Mouse (Mus musculus): ENCODE data around the gene Gpam. TPM values are rescaled to one million over a fixed set of nuclear protein-coding genes. Genes with fewer than 3 reads are reported as not detected.

The Gpam gene
- polyA plus RNA-seq, 1 experiment from 2014 or later: 24.6 TPM

DNA sequence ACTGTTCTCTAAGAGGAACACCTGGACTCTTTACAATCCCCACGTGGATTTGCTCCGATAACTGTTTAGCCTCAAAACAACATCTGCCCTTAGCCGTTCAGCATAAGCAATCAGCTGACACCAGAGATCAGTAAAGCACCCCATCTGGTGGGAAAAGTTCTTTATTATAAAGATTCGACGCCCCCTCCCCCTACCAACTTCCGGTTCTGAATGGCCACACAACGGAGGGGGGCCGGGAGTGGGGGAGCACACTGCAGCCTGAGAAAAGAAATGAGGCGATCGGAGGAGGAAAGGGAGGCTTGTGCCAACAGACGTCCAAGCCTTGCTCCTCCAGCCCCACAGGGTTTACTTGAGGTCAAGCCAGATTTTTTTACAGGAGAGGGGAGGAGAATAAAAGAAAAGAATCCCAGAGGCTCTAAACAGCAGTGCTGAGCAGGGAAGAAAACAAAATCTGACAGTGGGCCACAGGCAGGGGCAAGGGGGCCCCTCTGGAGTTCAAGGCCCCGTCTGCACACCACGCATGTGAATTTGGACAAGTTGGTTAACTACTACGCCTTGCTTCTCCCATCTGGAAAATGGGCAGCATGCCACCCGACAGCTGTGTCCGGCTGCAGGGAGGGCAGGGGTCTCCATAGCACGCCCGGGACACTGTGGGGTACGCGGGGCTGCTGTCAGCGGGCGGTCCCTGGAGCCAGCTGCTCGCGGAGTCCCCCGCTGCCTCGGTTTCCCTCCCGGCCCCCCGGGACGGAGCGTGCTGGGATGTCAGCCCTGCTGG lies 28.4 kb downstream of the Gpam start:
- Histone ChIP-seq H3K9ac (peak overlapping the region; percentile 91), H3K9me3 (no peaks in the 10 kb centered on the region), H3K4me1 (peaks cover 26% of the 10 kb centered on the region), H3K36me3 (replicated peaks) (peaks cover 3% of the 10 kb centered on the region; the same call in 1 of the 2 replicates), H3K4me2 (peak overlapping the region; percentile 96), H3K27ac (peak overlapping the region; percentile 90), H3K27me3 (replicated peaks) (no peaks in the 10 kb centered on the region), H3K4me3 (peak overlapping the region; percentile 96)
- 0% methylated on average over 30 of the region's 30 CpGs for WGBS
- ATAC-seq (replicated peaks): peak; percentile 65

DNA sequence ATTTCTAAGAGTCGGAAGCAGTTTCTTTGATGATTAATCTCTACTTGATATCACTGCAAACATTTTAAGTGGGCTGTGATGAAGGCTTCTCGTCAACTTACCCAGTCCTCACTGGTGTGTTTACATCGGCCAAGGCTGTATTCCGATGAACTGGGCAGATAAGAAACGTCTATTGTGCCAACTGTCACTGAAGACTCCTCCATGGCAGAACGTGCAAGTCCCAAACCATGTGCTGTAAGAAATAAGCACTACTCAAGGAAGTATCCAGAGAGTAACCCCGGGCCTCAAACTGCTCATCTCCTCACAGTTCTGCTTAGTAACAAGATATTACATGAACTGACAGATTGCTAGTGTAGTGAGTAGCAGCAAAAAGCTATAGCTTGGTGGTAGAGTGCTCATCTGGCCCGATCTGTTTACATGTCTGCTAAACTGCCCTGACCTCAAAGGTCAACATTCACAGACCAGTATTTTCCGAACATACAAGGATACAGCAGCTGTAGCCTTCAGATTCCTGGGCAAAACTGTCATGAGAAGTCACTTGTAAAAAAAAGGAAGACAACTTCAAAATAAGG lies 29.6 kb downstream of the Gpam start:
- peaks cover 11% of the 10 kb centered on the region; the same call in 1 of the 2 replicates for H3K36me3 ChIP-seq (replicated peaks)
- ATAC-seq (replicated peaks): no peak
- WGBS: 71% methylated on average over 9 of the region's 9 CpGs
- H3K27me3 ChIP-seq (replicated peaks): no peaks in the 10 kb centered on the region
- no peak overlapping the region for H3K9ac ChIP-seq
- H3K4me2 ChIP-seq: no peak overlapping the region
- no peaks in the 10 kb centered on the region for H3K9me3 ChIP-seq
- no peak overlapping the region for H3K27ac ChIP-seq
- H3K4me3 ChIP-seq: no peak overlapping the region
- H3K4me1 ChIP-seq: peaks cover 17% of the 10 kb centered on the region

DNA sequence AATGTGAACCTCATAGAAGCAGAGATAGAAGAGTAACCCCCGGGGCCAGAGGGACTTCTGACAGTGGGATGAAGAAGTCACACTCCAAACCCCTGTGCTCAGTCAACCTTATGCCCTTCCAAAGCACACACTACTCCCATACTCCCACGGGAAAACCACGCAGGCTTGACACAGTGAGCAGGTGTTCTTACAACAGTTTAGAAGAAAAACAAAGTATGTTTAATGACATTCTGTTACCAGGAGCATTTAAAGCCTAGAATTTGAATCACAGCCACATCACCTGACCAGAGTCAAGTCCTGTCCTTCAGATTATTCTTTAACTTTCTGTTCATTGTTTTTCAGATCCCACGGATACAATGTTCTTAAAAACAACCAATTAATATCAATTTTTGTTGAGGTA lies 30.4 kb downstream of the Gpam start:
- Histone ChIP-seq H3K9me3 (no peaks in the 10 kb centered on the region), H3K27me3 (replicated peaks) (no peaks in the 10 kb centered on the region), H3K9ac (no peak overlapping the region), H3K4me1 (peaks cover 17% of the 10 kb centered on the region), H3K36me3 (replicated peaks) (peaks cover 11% of the 10 kb centered on the region; the same call in 1 of the 2 replicates), H3K27ac (no peak overlapping the region), H3K4me3 (no peak overlapping the region), H3K4me2 (no peak overlapping the region)
- ATAC-seq (replicated peaks): no peak
- 76% methylated on average over 4 of the region's 4 CpGs for WGBS

DNA sequence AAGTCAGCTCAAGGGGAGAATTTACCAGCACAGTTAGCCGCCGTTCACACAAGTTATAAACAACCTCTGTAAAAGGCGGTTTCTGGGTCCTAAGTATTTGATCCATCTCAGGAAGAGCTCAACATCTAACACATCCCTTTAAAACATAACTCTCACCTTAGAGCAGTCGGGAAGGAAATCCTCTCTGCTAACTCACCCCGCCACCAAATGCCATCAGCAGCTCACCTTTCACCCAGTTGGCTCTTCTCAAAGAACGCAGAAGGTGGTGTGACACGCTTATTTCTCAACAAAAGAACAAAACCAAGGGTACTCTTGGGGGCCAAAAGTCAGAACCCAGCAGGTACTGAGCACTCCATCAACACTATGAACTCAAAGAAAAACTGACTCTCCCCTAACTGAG lies 31.5 kb downstream of the Gpam start:
- no peak overlapping the region for H3K4me2 ChIP-seq
- no peaks in the 10 kb centered on the region for H3K9me3 ChIP-seq
- no peaks in the 10 kb centered on the region for H3K27me3 ChIP-seq (replicated peaks)
- H3K9ac ChIP-seq: no peak overlapping the region
- WGBS: 77% methylated on average over 7 of the region's 7 CpGs
- ATAC-seq (replicated peaks): no peak
- peaks cover 11% of the 10 kb centered on the region; the same call in 1 of the 2 replicates for H3K36me3 ChIP-seq (replicated peaks)
- H3K27ac ChIP-seq: no peak overlapping the region
- H3K4me3 ChIP-seq: no peak overlapping the region
- H3K4me1 ChIP-seq: peaks cover 17% of the 10 kb centered on the region

DNA sequence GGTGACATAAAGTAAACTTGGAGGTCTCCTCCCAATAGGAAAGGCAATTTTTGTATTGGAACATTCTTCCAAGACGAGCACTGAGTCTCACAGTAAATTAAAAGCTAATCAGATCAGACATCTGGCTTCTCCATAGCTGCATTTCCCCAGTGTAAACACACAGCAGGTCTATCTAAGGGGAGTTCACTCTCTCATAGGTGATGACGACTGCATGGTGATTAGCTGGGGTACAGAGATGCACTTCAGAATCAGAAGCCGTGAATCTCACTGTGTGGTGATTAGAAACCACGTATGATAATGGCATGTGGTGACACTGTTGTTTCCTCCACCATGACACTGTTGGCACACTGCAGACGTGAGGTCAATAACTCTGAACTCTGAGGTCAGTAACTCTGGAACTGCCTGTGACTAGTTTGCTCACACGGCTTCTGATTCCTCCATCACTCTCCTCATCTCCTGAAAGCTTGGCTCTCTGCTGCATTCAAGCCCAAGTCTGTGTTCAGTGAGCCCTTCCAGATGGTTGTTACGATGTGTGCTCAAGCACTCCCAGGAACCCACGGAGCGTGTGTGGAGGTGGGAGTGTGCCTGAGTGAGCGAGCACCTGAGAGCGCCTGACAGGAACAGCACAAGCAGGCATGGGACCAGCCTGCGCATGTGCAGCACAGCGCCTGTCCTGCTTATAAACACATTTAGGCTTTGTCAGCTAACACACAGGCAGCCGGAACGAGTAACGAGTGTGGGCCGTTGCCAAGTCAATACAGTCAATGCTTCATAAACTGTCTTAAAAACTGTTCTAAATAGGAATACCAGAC lies 35.2 kb downstream of the Gpam start:
- 89% methylated on average over 17 of the region's 17 CpGs for WGBS
- Histone ChIP-seq H3K4me1 (no peaks in the 10 kb centered on the region), H3K27ac (no peak overlapping the region), H3K4me2 (no peak overlapping the region), H3K27me3 (replicated peaks) (no peaks in the 10 kb centered on the region), H3K36me3 (replicated peaks) (peaks cover 28% of the 10 kb centered on the region; the same call in 1 of the 2 replicates), H3K9ac (no peak overlapping the region), H3K9me3 (no peaks in the 10 kb centered on the region), H3K4me3 (no peak overlapping the region)
- ATAC-seq (replicated peaks): no peak

DNA sequence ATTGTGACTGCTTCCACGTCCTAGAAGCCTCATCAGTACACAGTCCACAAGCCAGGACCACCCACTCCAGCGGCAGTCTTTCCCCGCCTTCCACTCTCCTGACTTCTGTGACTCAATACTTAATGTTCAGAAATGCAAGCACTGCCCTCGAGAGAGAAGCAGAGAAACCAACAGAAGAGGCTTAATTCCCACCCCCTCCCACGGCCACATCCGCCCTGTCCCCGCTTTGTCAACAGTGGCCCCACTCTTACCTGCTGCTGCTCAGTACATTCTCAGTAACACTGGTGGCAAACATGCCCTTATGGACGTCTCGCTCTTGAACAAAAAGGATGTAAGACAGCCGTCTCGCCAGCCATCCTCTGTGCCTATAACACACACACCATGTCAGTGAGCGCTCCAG lies 36.2 kb downstream of the Gpam start:
- peaks cover 35% of the 10 kb centered on the region; the same call in 1 of the 2 replicates for H3K36me3 ChIP-seq (replicated peaks)
- WGBS: 89% methylated on average over 12 of the region's 12 CpGs
- H3K4me2 ChIP-seq: no peak overlapping the region
- H3K4me3 ChIP-seq: no peak overlapping the region
- no peak overlapping the region for H3K27ac ChIP-seq
- no peaks in the 10 kb centered on the region for H3K4me1 ChIP-seq
- H3K9ac ChIP-seq: no peak overlapping the region
- H3K27me3 ChIP-seq (replicated peaks): no peaks in the 10 kb centered on the region
- H3K9me3 ChIP-seq: no peaks in the 10 kb centered on the region
- no peak for ATAC-seq (replicated peaks)

DNA sequence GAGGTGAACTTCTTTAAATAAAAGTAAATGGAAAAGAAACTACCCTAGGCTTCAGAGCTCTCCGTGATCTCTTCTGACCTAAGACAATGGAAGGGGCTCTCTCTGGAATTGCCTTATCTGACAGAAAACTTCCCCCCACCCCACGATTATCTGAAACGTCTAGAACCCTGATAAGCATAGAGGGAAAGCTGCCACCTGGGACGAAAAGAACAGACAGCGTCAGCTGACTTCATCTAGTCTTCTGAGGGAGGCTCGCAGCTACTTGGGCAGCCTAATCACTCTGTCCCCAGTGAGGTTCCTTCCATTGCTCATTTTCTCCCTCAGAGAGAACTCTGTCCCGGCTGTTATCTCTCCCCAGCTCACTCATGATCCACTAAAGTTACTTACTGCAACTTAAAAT lies 36.9 kb downstream of the Gpam start:
- no peak for ATAC-seq (replicated peaks)
- Histone ChIP-seq H3K27me3 (replicated peaks) (no peaks in the 10 kb centered on the region), H3K36me3 (replicated peaks) (peaks cover 38% of the 10 kb centered on the region; the same call in 1 of the 2 replicates), H3K4me2 (no peak overlapping the region), H3K9ac (no peak overlapping the region), H3K27ac (no peak overlapping the region), H3K4me1 (no peaks in the 10 kb centered on the region), H3K9me3 (no peaks in the 10 kb centered on the region), H3K4me3 (no peak overlapping the region)
- WGBS: 87% methylated on average over 7 of the region's 7 CpGs

DNA sequence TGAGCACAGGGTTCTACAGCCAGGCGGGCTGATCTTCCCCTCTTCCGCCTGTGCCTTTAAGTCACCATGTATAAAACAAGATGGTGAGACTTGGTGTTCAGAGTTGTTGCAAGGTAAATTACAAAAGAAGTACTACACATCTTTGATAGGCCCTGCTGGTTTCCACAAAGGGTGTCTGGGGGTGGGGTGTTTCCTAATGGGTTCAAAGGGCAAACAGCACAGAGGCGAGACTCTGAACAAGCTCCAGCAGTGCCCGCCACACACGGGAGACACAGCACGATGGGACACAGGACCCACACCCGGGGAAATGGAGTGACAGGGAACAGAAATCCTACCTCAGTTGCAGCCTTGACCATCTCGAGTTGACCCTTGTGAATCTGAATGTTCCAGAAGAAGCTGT lies 39.3 kb downstream of the Gpam start:
- Histone ChIP-seq H3K9ac (no peak overlapping the region), H3K36me3 (replicated peaks) (peaks cover 45% of the 10 kb centered on the region), H3K4me2 (no peak overlapping the region), H3K27me3 (replicated peaks) (no peaks in the 10 kb centered on the region), H3K4me3 (no peak overlapping the region), H3K9me3 (no peaks in the 10 kb centered on the region), H3K27ac (no peak overlapping the region), H3K4me1 (no peaks in the 10 kb centered on the region)
- 87% methylated on average over 8 of the region's 8 CpGs for WGBS
- ATAC-seq (replicated peaks): no peak

DNA sequence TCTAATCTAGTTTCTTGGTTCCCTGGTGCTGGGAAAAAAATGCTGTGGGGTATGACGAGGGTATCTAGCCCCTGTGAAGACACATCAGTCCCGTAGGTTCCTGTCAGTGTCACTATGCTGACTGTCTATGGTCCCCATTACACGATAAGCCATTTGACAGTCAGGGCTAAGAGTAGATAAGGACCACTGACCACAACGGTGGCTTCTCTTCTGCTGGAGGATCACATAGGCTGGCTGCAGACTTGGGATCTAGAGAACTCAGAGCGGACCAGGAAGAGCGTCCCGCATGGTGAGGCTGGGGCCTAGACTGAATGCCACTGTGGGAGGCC lies 41.2 kb downstream of the Gpam start:
- peaks cover 57% of the 10 kb centered on the region for H3K36me3 ChIP-seq (replicated peaks)
- ATAC-seq (replicated peaks): no peak
- whole genome bisulfite sequencing: 94% methylated on average over 7 of the region's 7 CpGs
- H3K4me2 ChIP-seq: no peak overlapping the region
- no peak overlapping the region for H3K27ac ChIP-seq
- H3K9me3 ChIP-seq: no peaks in the 10 kb centered on the region
- no peak overlapping the region for H3K9ac ChIP-seq
- no peaks in the 10 kb centered on the region for H3K4me1 ChIP-seq
- H3K27me3 ChIP-seq (replicated peaks): no peaks in the 10 kb centered on the region
- H3K4me3 ChIP-seq: no peak overlapping the region

DNA sequence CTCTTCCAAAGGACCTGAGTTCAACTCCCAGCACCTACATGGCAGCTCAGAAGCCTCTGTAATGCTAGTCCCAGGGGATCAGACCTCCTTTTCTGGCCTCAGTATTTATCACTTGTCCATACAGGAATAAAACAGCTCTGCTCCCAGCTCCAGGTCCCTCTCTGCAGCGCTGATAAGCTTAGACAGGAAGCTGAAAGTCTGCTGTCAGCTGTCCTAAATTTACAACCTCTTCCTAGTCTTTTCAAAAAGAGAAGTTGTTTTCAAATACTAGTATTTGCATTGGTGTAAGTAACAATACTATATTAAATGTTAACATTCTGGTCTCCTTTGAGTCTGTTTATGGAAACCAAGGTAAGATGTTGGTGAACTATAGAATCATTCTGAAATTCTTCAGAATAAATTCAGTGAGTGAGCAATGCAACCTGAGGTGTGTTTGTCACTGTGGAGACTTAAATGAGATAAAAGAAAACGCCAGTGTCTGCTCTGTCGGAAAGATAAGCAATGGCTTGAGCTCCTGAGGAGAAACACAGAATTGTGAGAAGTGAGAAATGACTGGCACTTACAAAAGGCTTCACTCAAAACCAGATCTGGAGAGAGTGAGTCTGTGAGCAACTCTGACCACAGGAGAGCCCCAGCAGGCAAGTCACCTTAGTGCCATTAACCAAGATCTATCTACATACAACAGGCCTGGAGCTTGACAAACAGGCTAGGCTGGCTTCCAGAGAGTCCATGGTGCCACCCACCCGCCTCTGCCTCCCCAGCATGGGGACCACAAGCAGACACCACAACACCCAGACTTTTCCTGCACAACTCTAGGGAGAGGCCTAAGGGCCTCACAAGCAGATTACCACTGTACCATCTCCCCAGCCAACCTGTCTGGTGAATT lies 41.8 kb downstream of the Gpam start:
- H3K4me3 ChIP-seq: no peak overlapping the region
- H3K9ac ChIP-seq: no peak overlapping the region
- H3K27me3 ChIP-seq (replicated peaks): no peaks in the 10 kb centered on the region
- no peaks in the 10 kb centered on the region for H3K9me3 ChIP-seq
- H3K36me3 ChIP-seq (replicated peaks): peaks cover 59% of the 10 kb centered on the region
- 91% methylated on average over 4 of the region's 4 CpGs for WGBS
- H3K4me1 ChIP-seq: no peaks in the 10 kb centered on the region
- H3K27ac ChIP-seq: no peak overlapping the region
- H3K4me2 ChIP-seq: no peak overlapping the region
- no peak for ATAC-seq (replicated peaks)

DNA sequence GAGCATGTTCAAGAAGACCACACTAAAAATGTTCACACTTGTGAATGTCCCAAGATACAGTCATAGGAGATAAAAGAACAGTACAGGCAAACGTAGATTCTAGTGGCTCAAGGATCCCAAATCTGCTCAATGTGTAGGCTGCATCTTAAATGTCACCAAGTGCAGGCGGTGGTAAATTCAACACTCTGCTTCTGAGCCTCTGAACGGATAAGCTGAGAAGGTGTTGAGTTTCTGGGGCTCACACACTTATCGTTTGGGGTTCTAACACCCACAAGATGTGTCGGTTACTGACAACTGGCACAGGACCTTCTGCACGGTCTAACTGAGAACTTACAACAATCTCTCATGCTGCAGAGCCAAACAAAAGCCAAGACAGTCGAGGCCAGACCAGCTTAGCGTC lies 50.2 kb downstream of the Gpam start:
- Histone ChIP-seq H3K9ac (no peak overlapping the region), H3K4me3 (no peak overlapping the region), H3K36me3 (replicated peaks) (peaks cover 67% of the 10 kb centered on the region), H3K9me3 (no peaks in the 10 kb centered on the region), H3K27me3 (replicated peaks) (no peaks in the 10 kb centered on the region), H3K4me1 (no peaks in the 10 kb centered on the region), H3K4me2 (no peak overlapping the region), H3K27ac (no peak overlapping the region)
- WGBS: 45% methylated on average over 8 of the region's 8 CpGs
- no peak for ATAC-seq (replicated peaks)

DNA sequence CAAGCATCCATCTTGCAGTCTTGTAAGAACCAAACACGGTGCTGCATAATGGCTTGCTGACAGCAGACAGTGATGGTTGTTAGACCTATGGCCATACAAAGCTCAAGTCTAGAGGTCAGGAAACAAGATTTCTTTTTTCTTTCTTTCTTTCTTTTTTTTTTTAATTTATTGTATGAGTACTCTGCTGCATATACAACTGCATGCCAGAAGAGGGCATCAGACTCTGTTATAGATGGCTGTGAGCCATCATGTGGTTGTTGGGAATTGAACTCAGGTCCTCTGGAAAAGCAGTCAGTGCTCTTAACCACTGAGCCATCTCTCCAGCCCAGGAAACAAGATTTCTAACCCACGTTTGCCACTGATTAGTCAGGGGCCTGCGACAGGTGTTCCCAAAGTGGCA lies 54.0 kb downstream of the Gpam start:
- no peaks in the 10 kb centered on the region for H3K9me3 ChIP-seq
- no peaks in the 10 kb centered on the region for H3K27me3 ChIP-seq (replicated peaks)
- H3K36me3 ChIP-seq (replicated peaks): peaks cover 58% of the 10 kb centered on the region
- 77% methylated on average over 3 of the region's 3 CpGs for WGBS
- no peak overlapping the region for H3K27ac ChIP-seq
- no peak overlapping the region for H3K4me3 ChIP-seq
- no peak for ATAC-seq (replicated peaks)
- no peak overlapping the region for H3K4me2 ChIP-seq
- H3K9ac ChIP-seq: no peak overlapping the region
- H3K4me1 ChIP-seq: no peaks in the 10 kb centered on the region
